In the genomic region with DNA sequence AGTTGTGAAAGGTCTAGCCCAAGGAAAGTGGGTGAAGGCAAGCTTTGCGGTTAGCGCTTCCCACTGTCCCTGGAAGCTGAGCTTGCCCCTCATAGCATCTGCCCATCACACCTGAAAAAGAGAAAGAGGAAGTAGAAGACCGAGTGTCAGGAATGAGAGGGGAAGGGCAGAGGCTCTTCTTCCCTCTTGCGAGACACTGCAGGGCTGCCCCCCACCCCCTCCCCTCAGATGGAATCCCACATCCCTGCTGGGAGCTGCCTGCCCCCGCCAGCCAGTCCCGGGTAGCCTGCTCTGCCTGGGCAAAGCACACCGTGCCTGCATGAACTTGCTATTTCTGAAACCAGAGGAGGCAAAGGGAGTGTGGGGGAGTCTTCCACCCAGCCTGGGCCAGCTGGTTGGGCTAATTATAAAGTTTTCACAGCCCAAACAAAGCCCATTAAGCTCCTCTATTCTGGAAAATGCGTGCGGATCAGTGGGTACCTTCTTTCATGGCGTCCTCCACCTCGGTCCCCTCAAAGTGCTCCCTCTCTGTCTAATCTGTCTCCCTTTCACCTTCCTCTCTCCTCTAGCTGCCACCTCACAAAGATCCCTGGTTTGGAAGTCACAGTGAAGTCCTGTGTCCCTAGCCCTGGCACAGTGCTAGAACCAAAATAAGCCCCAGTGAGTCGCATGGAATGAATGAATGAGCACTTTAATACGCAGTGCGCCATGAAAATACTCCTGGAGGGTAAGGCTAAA, we compare ENCODE assay signal across 8 mouse cellular contexts. TPM values are rescaled to one million over a fixed set of nuclear protein-coding genes. Genes with fewer than 3 reads are reported as not detected.
DNase-seq lines count a peak whose midpoint lies in the region; ATAC-seq and TF ChIP-seq lines count a peak whose summit lies in the region.

No protein-coding gene starts in this region.

- H3K79me2 ChIP-seq in myocyte (ENCODE audit: control insufficient read depth, insufficient read depth), result no peaks in the 10 kb centered on the region

- H3K4me3 ChIP-seq in forebrain, embryonic 10.5 days, result peak overlapping the region; percentile 22; the same call in 1 of the 2 replicates
- H3K4me3 ChIP-seq in forebrain, postnatal 0 days (ENCODE audit: low read depth, low read length), result no peak overlapping the region
- peak overlapping the region; percentile 10 for H3K4me3 ChIP-seq in heart, embryonic 13.5 days
- no peak overlapping the region for H3K4me3 ChIP-seq in myocyte

- no peaks in the 10 kb centered on the region for H3K27me3 ChIP-seq in forebrain, embryonic 10.5 days (ENCODE audit: poor library complexity, severe bottlenecking)
- H3K27me3 ChIP-seq in forebrain, postnatal 0 days (ENCODE audit: insufficient read depth, low read length), result no peaks in the 10 kb centered on the region
- H3K27me3 ChIP-seq in heart, embryonic 13.5 days (replicated peaks), result no peaks in the 10 kb centered on the region
- H3K27me3 ChIP-seq in myocyte (ENCODE audit: control insufficient read depth, insufficient read depth, insufficient read length), result no peaks in the 10 kb centered on the region

- H3K9ac ChIP-seq in forebrain, postnatal 0 days, result no peak overlapping the region
- H3K9ac ChIP-seq in heart, embryonic 13.5 days, result 0 out of 2 replicates have a peak overlapping the region, but pooled peaks have one; percentile 34

- peak overlapping the region; percentile 69 for H3K27ac ChIP-seq in forebrain, embryonic 10.5 days
- H3K27ac ChIP-seq in forebrain, postnatal 0 days (ENCODE audit: low read depth, low read length), result no peak overlapping the region
- H3K27ac ChIP-seq in heart, embryonic 13.5 days (replicated peaks), result peak overlapping the region; percentile 24; the same call in 1 of the 2 replicates

- H3K36me3 ChIP-seq in forebrain, embryonic 10.5 days (replicated peaks), result no peaks in the 10 kb centered on the region
- H3K36me3 ChIP-seq in forebrain, postnatal 0 days (ENCODE audit: insufficient read depth), result no peaks in the 10 kb centered on the region
- no peaks in the 10 kb centered on the region for H3K36me3 ChIP-seq in heart, embryonic 13.5 days
- H3K36me3 ChIP-seq in myocyte (ENCODE audit: control insufficient read depth, insufficient read depth), result no peaks in the 10 kb centered on the region

- WGBS in forebrain, embryonic 10.5 days, result 30% methylated on average over 14 of the region's 14 CpGs
- WGBS in forebrain, postnatal 0 days, result 25% methylated on average over 14 of the region's 14 CpGs
- 14% methylated on average over 14 of the region's 14 CpGs for WGBS in heart, embryonic 13.5 days

- TF ChIP-seq POLR2A in myocyte (IDR thresholded peaks at IDR 0.05; ENCODE audit: insufficient read length, low read depth), result no peak

- no peaks in the 10 kb centered on the region for H3K9me3 ChIP-seq in forebrain, embryonic 10.5 days
- H3K9me3 ChIP-seq in forebrain, postnatal 0 days (ENCODE audit: low read length), result no peaks in the 10 kb centered on the region
- no peaks in the 10 kb centered on the region for H3K9me3 ChIP-seq in heart, embryonic 13.5 days

- H3K4me1 ChIP-seq in forebrain, embryonic 10.5 days, result peaks cover 11% of the 10 kb centered on the region
- H3K4me1 ChIP-seq in forebrain, postnatal 0 days (ENCODE audit: insufficient read depth), result no peaks in the 10 kb centered on the region
- H3K4me1 ChIP-seq in heart, embryonic 13.5 days, result peaks cover 11% of the 10 kb centered on the region

- H3K4me2 ChIP-seq in forebrain, postnatal 0 days (ENCODE audit: low read depth), result no peak overlapping the region
- H3K4me2 ChIP-seq in heart, embryonic 13.5 days, result peak overlapping the region; percentile 45
- peak overlapping the region; percentile 31 for H3K4me2 ChIP-seq in myocyte (ENCODE audit: low read depth)

- H3ac ChIP-seq in myocyte (ENCODE audit: control insufficient read depth, insufficient read length), result no peak overlapping the region

- DNase-seq in forebrain, embryonic 10.5 days (ENCODE audit: extremely low spot score, low spot score), result no peak
- no peak for DNase-seq in forebrain, postnatal 0 days
- peak; percentile 7 to 15 for DNase-seq in layer of hippocampus, adult 8-10 months (ENCODE audit: low spot score in 2 of 2)
- no peak for DNase-seq in layer of hippocampus, postnatal 25 days (ENCODE audit: extremely low spot score in 1 of 2, low spot score in 1 of 2)
- DNase-seq in cerebellum, adult 11-12 months, result no peak
- DNase-seq in yolk sac, embryonic 10.5 days (ENCODE audit: low spot score), result no peak

- ATAC-seq in forebrain, postnatal 0 days, result no peak
- ATAC-seq in heart, embryonic 13.5 days (ENCODE audit: extremely low read depth, insufficient number of reproducible peaks, low FRiP score, low TSS enrichment), result no peak

- no peak for TF ChIP-seq CTCF in forebrain, postnatal 0 days (IDR thresholded peaks at IDR 0.05; ENCODE audit: low read depth)

TF ChIP-seq in myocyte, 11 proteins besides CTCF, POLR2A, EP300 and RAD21:
- TF ChIP-seq TCF12 (IDR thresholded peaks at IDR 0.05; ENCODE audit: insufficient read depth, poor library complexity, severe bottlenecking), result no peak
- TF ChIP-seq POLR2AphosphoS2 (IDR thresholded peaks at IDR 0.05; ENCODE audit: insufficient read length, low read depth), result no peak
- peak in 2 of 3 experiments; percentile 1 to 40 for TF ChIP-seq MYOG (IDR thresholded peaks at IDR 0.05; ENCODE audit: control insufficient read depth in 1 of 3, insufficient read depth in 1 of 3, insufficient read length in 2 of 3, low read depth in 2 of 3)
- TF ChIP-seq E2F4 (IDR thresholded peaks at IDR 0.05; ENCODE audit: insufficient read depth), result no peak
- TF ChIP-seq USF1 (IDR thresholded peaks at IDR 0.05; ENCODE audit: low read depth), result no peak
- no peak for TF ChIP-seq SRF (IDR thresholded peaks at IDR 0.05; ENCODE audit: control insufficient read depth, insufficient read length, low read depth)
- TF ChIP-seq REST (IDR thresholded peaks at IDR 0.05; ENCODE audit: insufficient read depth, insufficient read length), result no peak
- peak in 1 of 3 experiments; percentile 39 for TF ChIP-seq MYOD1 (IDR thresholded peaks at IDR 0.05; ENCODE audit: control insufficient read depth in 1 of 3, insufficient read length in 2 of 3, low read depth in 2 of 3)
- TF ChIP-seq TCF3 (IDR thresholded peaks at IDR 0.05; ENCODE audit: insufficient read length, low read depth), result no peak

RNA-seq across cellular contexts. Expression of gene A630001G21Rik, which starts 20.0 kb away (rescaled TPM):
- polyA plus RNA-seq in forebrain, embryonic 10.5 days (2016; fragmentation: Nextera tagmentation; extraction: Ambion mirVana), result 0.51 and 0.65 TPM in 2 replicates
- 0.46 and 2.0 TPM in 2 replicates for total RNA-seq in forebrain, postnatal 0 days (2014; rRNA removed)
- 0.19 and 0.25 TPM in 2 replicates for polyA plus RNA-seq in forebrain, postnatal 0 days (2015; fragmentation: Nextera tagmentation; extraction: Ambion mirVana)
- total RNA-seq in layer of hippocampus, adult 8-10 months (2022), result 1 to 10 TPM in 2 of 4 experiments, under 1 TPM in 1, not detected in 1; 0.21 to 1.8 (median 1.5) TPM
- under 1 TPM; 0.44 to 0.75 TPM for total RNA-seq in layer of hippocampus, postnatal 25 days (2021)
- 1.3 and 1.6 TPM in 2 replicates for polyA plus RNA-seq in heart, embryonic 13.5 days (2015; fragmentation: Nextera tagmentation; extraction: Ambion mirVana)
- polyA plus RNA-seq in myocyte (2012; fragmentation: generic; extraction: Trizol), result 0.02 TPM

RNA-seq across cellular contexts. Expression of gene Cab39, which starts 34.8 kb away (rescaled TPM):
- polyA plus RNA-seq in forebrain, embryonic 10.5 days (2016; fragmentation: Nextera tagmentation; extraction: Ambion mirVana), result 34.0 TPM in 2 replicates
- total RNA-seq in forebrain, postnatal 0 days (2014; rRNA removed), result 191 and 216 TPM in 2 replicates
- 41.1 and 46.1 TPM in 2 replicates for polyA plus RNA-seq in forebrain, postnatal 0 days (2015; fragmentation: Nextera tagmentation; extraction: Ambion mirVana)
- 100 to 1,000 TPM; 128 to 143 (median 137) TPM for total RNA-seq in layer of hippocampus, adult 8-10 months (2022)
- total RNA-seq in layer of hippocampus, postnatal 25 days (2021), result 100 to 1,000 TPM; 149 to 151 TPM
- polyA plus RNA-seq in heart, embryonic 13.5 days (2015; fragmentation: Nextera tagmentation; extraction: Ambion mirVana), result 20.6 and 20.8 TPM in 2 replicates
- polyA plus RNA-seq in myocyte (2012; fragmentation: generic; extraction: Trizol), result 29.0 TPM

Comparison
In these comparisons a context has a peak if more than half of its experiments do, and no peak if none do; other contexts are left out.
1. DNase-seq: peak in layer of hippocampus, adult 8-10 months (2 of 2); none in forebrain, embryonic 10.5 days (single experiment), forebrain, postnatal 0 days (single experiment), layer of hippocampus, postnatal 25 days (0 of 2), cerebellum, adult 11-12 months (single experiment) and yolk sac, embryonic 10.5 days (single experiment).
2. H3K4me3 ChIP-seq: peak in forebrain, embryonic 10.5 days (single experiment) and heart, embryonic 13.5 days (single experiment); none in forebrain, postnatal 0 days (single experiment) and myocyte (single experiment).